Mouse (Mus musculus) MEL (cell line): ENCODE measurements around the gene Atg7. TPM values are rescaled to one million over a fixed set of nuclear protein-coding genes. Genes with fewer than 3 reads are reported as not detected.

Experiments
- DNase-seq: peaks from one replicate; pipeline ENCODE4 v3.0.0; 2011; ENCODE audit warnings: low read depth, low spot score
- H3K27ac ChIP-seq: 2 replicates; pipeline ENCODE4 v1.5.1; 2012; ENCODE audit warnings: low read depth, mild to moderate bottlenecking, control low read depth, low read length, moderate library complexity; ENCODE audit not compliant: control insufficient read depth
- H3K27me3 ChIP-seq, 2 experiments: fragments of 150-350 bp in 1 of 2; sonication (generic) in 1 of 2; 2 replicates each; pipeline ENCODE4 v1.6.1; 2012; ENCODE audit warnings: low read length in 2 of 2, mild to moderate bottlenecking in 2 of 2, improper control_type of control experiment in 1 of 2, moderate library complexity in 1 of 2; ENCODE audit not compliant: insufficient read depth in 2 of 2, control insufficient read depth in 1 of 2
- H3K36me3 ChIP-seq, 2 experiments: 2 replicates each; pipeline ENCODE4 v1.6.1; 2012 to 2014; ENCODE audit warnings: low read length in 2 of 2, improper control_type of control experiment in 1 of 2, inconsistent platforms in 1 of 2, mild to moderate bottlenecking in 1 of 2; ENCODE audit not compliant: insufficient read depth in 2 of 2, control insufficient read depth in 1 of 2
- H3K4me1 ChIP-seq, 2 experiments: fragments of 150-350 bp in 1 of 2; sonication (generic) in 1 of 2; 2 replicates each; pipeline ENCODE4 v1.6.1; 2012; ENCODE audit warnings: low read length in 2 of 2, improper control_type of control experiment in 1 of 2, mild to moderate bottlenecking in 1 of 2; ENCODE audit not compliant: insufficient read depth in 2 of 2, control insufficient read depth in 1 of 2
- H3K4me3 ChIP-seq, 2 experiments: fragments of 150-350 bp in 1 of 2; sonication (generic) in 1 of 2; 2 replicates each; pipeline ENCODE4 v1.5.1; 2012; ENCODE audit warnings: low read depth in 2 of 2, low read length in 2 of 2, mild to moderate bottlenecking in 2 of 2, moderate library complexity in 2 of 2, control low read depth in 1 of 2, improper control_type of control experiment in 1 of 2; ENCODE audit not compliant: control insufficient read depth in 1 of 2, insufficient read depth in 1 of 2
- H3K79me2 ChIP-seq: 2 replicates; pipeline ENCODE4 v1.6.1; 2012; ENCODE audit warnings: mild to moderate bottlenecking, low read length, moderate library complexity; ENCODE audit not compliant: control insufficient read depth, poor library complexity, insufficient read depth
- H3K9ac ChIP-seq: 2 replicates; pipeline ENCODE4 v1.6.1; 2012; ENCODE audit warnings: low read depth, mild to moderate bottlenecking, control low read depth, low read length, moderate library complexity; ENCODE audit not compliant: control insufficient read depth, poor library complexity, severe bottlenecking
- H3K9me3 ChIP-seq: fragments of 150-350 bp; sonication (generic); replicated peaks from 2 replicates; pipeline ENCODE4 v1.6.1; 2012; ENCODE audit warnings: mild to moderate bottlenecking, low read length, improper control_type of control experiment, moderate library complexity; ENCODE audit not compliant: insufficient read depth
- BHLHE40 ChIP-seq: IDR thresholded peaks from 2 replicates; pipeline ENCODE4 v1.6.1; 2012; ENCODE audit warnings: low read depth, mild to moderate bottlenecking, inconsistent platforms, low read length, improper control_type of control experiment, borderline replicate concordance
- CHD2 ChIP-seq: IDR thresholded peaks from 2 replicates; pipeline ENCODE4 v1.6.1; 2011; ENCODE audit warnings: low read length, improper control_type of control experiment
- CTCF ChIP-seq, 3 experiments: IDR thresholded peaks in 2 of 3; conservative IDR thresholded peaks in 1 of 3; 2 replicates each; pipeline ENCODE4 v1.5.1; 2011 to 2012; ENCODE audit warnings: low read length in 3 of 3, low read depth in 2 of 3, mild to moderate bottlenecking in 2 of 3, improper control_type of control experiment in 1 of 3, inconsistent platforms in 1 of 3, mixed read lengths in 1 of 3, moderate library complexity in 1 of 3; ENCODE audit not compliant: control insufficient read depth in 1 of 3, insufficient read depth in 1 of 3, poor library complexity in 1 of 3, severe bottlenecking in 1 of 3
- E2F4 ChIP-seq: IDR thresholded peaks from 2 replicates; pipeline ENCODE4 v1.6.1; 2011; ENCODE audit warnings: low read depth, low read length, improper control_type of control experiment, borderline replicate concordance
- ELF1 ChIP-seq: IDR thresholded peaks from 2 replicates; pipeline ENCODE4 v1.6.1; 2014; ENCODE audit warnings: low read depth, mild to moderate bottlenecking, inconsistent platforms, low read length, improper control_type of control experiment, moderate library complexity
- EP300 ChIP-seq, 2 experiments: IDR thresholded peaks; 2 replicates each; pipeline ENCODE4 v1.6.1; 2011; ENCODE audit warnings: improper control_type of control experiment in 2 of 2, low read length in 2 of 2, low read depth in 1 of 2, mild to moderate bottlenecking in 1 of 2
- ETS1 ChIP-seq: IDR thresholded peaks from 2 replicates; pipeline ENCODE4 v1.6.1; 2012; ENCODE audit warnings: low read depth, mild to moderate bottlenecking, inconsistent platforms, low read length, improper control_type of control experiment, moderate library complexity
- GABPA ChIP-seq: IDR thresholded peaks from 2 replicates; pipeline ENCODE4 v1.6.1; 2012; ENCODE audit warnings: low read depth, mild to moderate bottlenecking, inconsistent platforms, low read length, improper control_type of control experiment, moderate library complexity
- GATA1 ChIP-seq: IDR thresholded peaks from 2 replicates; pipeline ENCODE4 v1.6.1; 2011; ENCODE audit warnings: low read depth, low read length, improper control_type of control experiment
- HCFC1 ChIP-seq: IDR thresholded peaks from 2 replicates; pipeline ENCODE4 v1.6.1; 2012; ENCODE audit warnings: low read depth, mild to moderate bottlenecking, inconsistent platforms, low read length, improper control_type of control experiment, moderate library complexity
- JUND ChIP-seq: IDR thresholded peaks from 2 replicates; pipeline ENCODE4 v1.6.1; 2011; ENCODE audit warnings: low read depth, mild to moderate bottlenecking, improper control_type of control experiment, low read length
- KAT2A ChIP-seq: conservative IDR thresholded peaks from 2 replicates; pipeline ENCODE4 v1.6.1; 2012; ENCODE audit warnings: low read depth, low read length, improper control_type of control experiment, inconsistent platforms
- MEF2A ChIP-seq: IDR thresholded peaks from 2 replicates; pipeline ENCODE4 v1.6.1; 2014; ENCODE audit warnings: low read depth, mild to moderate bottlenecking, inconsistent platforms, low read length, improper control_type of control experiment; ENCODE audit not compliant: poor library complexity, insufficient replicate concordance, severe bottlenecking; ENCODE audit errors: extremely low read depth
- MXI1 ChIP-seq: IDR thresholded peaks from 2 replicates; pipeline ENCODE4 v1.6.1; 2011; ENCODE audit warnings: mild to moderate bottlenecking, low read depth, low read length, improper control_type of control experiment
- MYC ChIP-seq: IDR thresholded peaks from 2 replicates; pipeline ENCODE4 v1.6.1; 2011; ENCODE audit warnings: low read depth, mild to moderate bottlenecking, low read length, improper control_type of control experiment, moderate library complexity
- NRF1 ChIP-seq: IDR thresholded peaks from 2 replicates; pipeline ENCODE4 v1.6.1; 2014; ENCODE audit warnings: low read depth, mild to moderate bottlenecking, inconsistent platforms, low read length, improper control_type of control experiment, moderate library complexity; ENCODE audit not compliant: poor library complexity, insufficient read depth, severe bottlenecking
- POLR2AphosphoS2 ChIP-seq: IDR thresholded peaks from 2 replicates; pipeline ENCODE4 v1.6.1; 2011; ENCODE audit warnings: low read length, improper control_type of control experiment
- POLR2AphosphoS5 ChIP-seq: IDR thresholded peaks from 2 replicates; pipeline ENCODE4 v1.6.1; 2012; ENCODE audit warnings: low read depth, borderline replicate concordance, mild to moderate bottlenecking, inconsistent platforms, low read length, moderate library complexity, mixed read lengths
- RCOR1 ChIP-seq: IDR thresholded peaks from 2 replicates; pipeline ENCODE4 v1.6.1; 2012; ENCODE audit warnings: low read depth, mild to moderate bottlenecking, inconsistent platforms, low read length, improper control_type of control experiment
- SIN3A ChIP-seq: IDR thresholded peaks from 2 replicates; pipeline ENCODE4 v1.6.1; 2012; ENCODE audit warnings: low read length, improper control_type of control experiment, inconsistent platforms
- SMC3 ChIP-seq: IDR thresholded peaks from 2 replicates; pipeline ENCODE4 v1.6.1; 2011; ENCODE audit warnings: low read depth, low read length, improper control_type of control experiment
- TAL1 ChIP-seq: IDR thresholded peaks from 2 replicates; pipeline ENCODE4 v1.6.1; 2012; ENCODE audit warnings: mild to moderate bottlenecking, inconsistent platforms, low read length, moderate library complexity, mixed read lengths
- TCF12 ChIP-seq: IDR thresholded peaks from 2 replicates; pipeline ENCODE4 v1.6.1; 2014; ENCODE audit warnings: low read depth, mild to moderate bottlenecking, inconsistent platforms, low read length, improper control_type of control experiment, moderate library complexity
- USF1 ChIP-seq: IDR thresholded peaks from 2 replicates; pipeline ENCODE4 v1.6.1; 2014; ENCODE audit warnings: low read depth, mild to moderate bottlenecking, inconsistent platforms, low read length, improper control_type of control experiment, moderate library complexity
- ZC3H11A ChIP-seq: IDR thresholded peaks from 2 replicates; pipeline ENCODE4 v1.6.1; 2012; ENCODE audit warnings: low read depth, mild to moderate bottlenecking, inconsistent platforms, low read length, improper control_type of control experiment
- ZKSCAN1 ChIP-seq: IDR thresholded peaks from 2 replicates; pipeline ENCODE4 v1.6.1; 2012; ENCODE audit warnings: low read depth, mild to moderate bottlenecking, inconsistent platforms, low read length, improper control_type of control experiment, moderate library complexity
- ZMIZ1 ChIP-seq: IDR thresholded peaks from 2 replicates; pipeline ENCODE4 v1.6.1; 2012; ENCODE audit warnings: low read depth, mild to moderate bottlenecking, inconsistent platforms, low read length, improper control_type of control experiment, moderate library complexity
- ZNF384 ChIP-seq: IDR thresholded peaks from 2 replicates; pipeline ENCODE4 v1.6.1; 2012; ENCODE audit warnings: low read depth, mild to moderate bottlenecking, inconsistent platforms, low read length, improper control_type of control experiment
- polyA plus RNA-seq, 2 experiments: library from polyadenylated mRNA; stranded (reverse) in 1 of 2; unstranded in 1 of 2; fragments of >175 nt in 1 of 2; fragments of >200 nt in 1 of 2; gene quantifications; 2 replicates each; pipeline versions ENCODE4 v1.2.1 to v1.2.4; 2012; ENCODE audit warnings: low replicate concordance in 2 of 2, low read depth in 1 of 2; ENCODE audit not compliant: insufficient read length in 2 of 2, insufficient read depth in 1 of 2, missing spikeins in 1 of 2
- total RNA-seq: library from RNA; depleted of rRNA; stranded (reverse); fragments of 300-350 nt; gene quantifications from 2 replicates; pipeline ENCODE4 v1.2.3, GENCODE M21; 2012

Gene Atg7
- total and polyA plus RNA-seq, 3 experiments: 14.6 TPM; not detected in 1

DNA sequence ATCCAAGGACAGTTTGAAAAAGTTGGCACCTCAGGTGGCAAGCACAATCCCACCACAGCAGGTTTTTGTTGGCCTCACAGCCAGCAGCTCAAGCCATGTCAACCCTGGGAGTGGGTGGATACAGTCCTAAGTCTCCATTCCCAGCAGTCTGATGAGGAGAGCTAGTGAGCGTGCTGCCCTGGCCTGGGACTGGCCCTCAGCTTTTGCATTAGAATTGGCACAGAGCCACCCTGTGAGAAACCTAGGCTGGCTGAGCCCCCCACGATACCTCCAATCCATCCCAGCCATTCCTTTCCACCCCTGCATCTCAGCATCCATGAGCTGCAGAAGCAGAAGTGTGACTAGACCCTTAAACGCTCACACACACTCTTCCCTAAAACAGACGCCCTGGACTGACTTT is 259.0 kb downstream of the Atg7 start:
- DNase-seq: peak; percentile 18
- Histone ChIP-seq H3K9ac (peak overlapping the region; percentile 52), H3K79me2 (peaks cover 4% of the 10 kb centered on the region; the same call in 1 of the 2 replicates), H3K36me3 (peaks cover 0 to 17% of the 10 kb centered on the region in 2 experiments; a peak in 2 of 4 replicates), H3K9me3 (no peaks in the 10 kb centered on the region), H3K4me1 (peaks cover 15 to 21% of the 10 kb centered on the region in 2 experiments), H3K27me3 (no peaks in the 10 kb centered on the region), H3K4me3 (peak overlapping the region; percentile 25 to 36; a peak in 3 of 4 replicates), H3K27ac (peak overlapping the region; percentile 83)
- no peak for TF ChIP-seq HCFC1
- TF ChIP-seq ZNF384: no peak
- no peak for TF ChIP-seq MXI1
- TF ChIP-seq SMC3: no peak
- no peak for TF ChIP-seq POLR2AphosphoS5
- TF ChIP-seq SIN3A: no peak
- no peak for TF ChIP-seq EP300 (IDR thresholded peaks at IDR 0.05; ENCODE audit: low read depth in 1 of 2, low read length in 2 of 2)
- no peak for TF ChIP-seq CHD2
- no peak for TF ChIP-seq CTCF (IDR thresholded peaks at IDR 0.05 in 2 of 3, conservative IDR thresholded peaks at IDR 0.05 in 1 of 3; ENCODE audit: control insufficient read depth in 1 of 3, insufficient read depth in 1 of 3, low read depth in 2 of 3, low read length in 3 of 3, poor library complexity in 1 of 3, severe bottlenecking in 1 of 3)
- no peak for TF ChIP-seq JUND
- TF ChIP-seq NRF1: no peak
- no peak for TF ChIP-seq ZC3H11A
- no peak for TF ChIP-seq MYC
- TF ChIP-seq TCF12: no peak
- TF ChIP-seq BHLHE40: no peak

GRCm38 (mm10) chr6:114904233-114904632 is 261.3 kb downstream of the Atg7 start:
- Histone ChIP-seq H3K27ac (no peak overlapping the region), H3K36me3 (peaks cover 0 to 31% of the 10 kb centered on the region in 2 experiments; a peak in 2 of 4 replicates)
- TF ChIP-seq NRF1 (no peak), ZMIZ1 (no peak), USF1 (no peak), CTCF (IDR thresholded peaks at IDR 0.05 in 2 of 3, conservative IDR thresholded peaks at IDR 0.05 in 1 of 3; ENCODE audit: control insufficient read depth in 1 of 3, insufficient read depth in 1 of 3, low read depth in 2 of 3, low read length in 3 of 3, poor library complexity in 1 of 3, severe bottlenecking in 1 of 3) (no peak), ETS1 (no peak), KAT2A (no peak), POLR2AphosphoS5 (no peak), JUND (no peak), ELF1 (no peak), GATA1 (no peak), RCOR1 (no peak), MEF2A (no peak), E2F4 (no peak), POLR2AphosphoS2 (no peak), ZKSCAN1 (no peak), ZNF384 (no peak), ZC3H11A (no peak), GABPA (no peak), TAL1 (no peak)

More at GRCm38 (mm10) chr6:114904233-114904632, 261.3 kb downstream of the Atg7 start:
- Histone ChIP-seq H3K27me3 (no peaks in the 10 kb centered on the region), H3K4me3 (no peak overlapping the region), H3K79me2 (peaks cover 7% of the 10 kb centered on the region; the same call in 1 of the 2 replicates), H3K4me1 (peaks cover 24 to 25% of the 10 kb centered on the region in 2 experiments), H3K9ac (no peak overlapping the region), H3K9me3 (no peaks in the 10 kb centered on the region)
- no peak for DNase-seq
